ENCODE assay signal across 12 mouse cellular contexts in the genomic region with DNA sequence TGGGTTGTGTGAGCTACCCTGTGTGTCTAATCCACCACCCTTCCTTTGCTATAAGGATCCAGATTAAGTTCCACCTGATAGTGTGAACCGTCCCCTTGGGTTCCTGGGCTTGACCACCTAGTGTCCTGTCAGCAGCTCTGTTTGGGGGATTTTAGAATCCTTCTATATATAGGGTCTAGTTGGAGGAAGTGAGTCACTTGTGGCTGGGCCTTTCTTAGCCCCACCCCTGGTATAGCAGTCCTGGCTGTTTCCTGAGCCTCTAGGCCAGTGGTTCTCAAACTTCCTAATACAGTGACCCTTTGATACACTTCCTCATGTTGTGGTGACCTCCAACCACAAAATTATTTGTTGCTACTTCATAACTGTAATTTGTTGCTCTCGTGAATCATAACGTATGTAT.
DNase-seq lines count a peak whose midpoint lies in the region; ATAC-seq and TF ChIP-seq lines count a peak whose summit lies in the region.
"Had no signal": no experiment of that assay in that cellular context is flagged by ENCODE, and none has a peak within 500 bp of the region (broad histone marks: within the 10 kb centered on the region; RNA-seq: fewer than 3 reads in every experiment).

No protein-coding gene starts in this region.

- peak in 1 of 2 experiments; percentile 58 for DNase-seq in heart, adult 2 months
- no peak for DNase-seq in heart, postnatal 25 days (ENCODE audit: low spot score)
- no peak for DNase-seq in midbrain, embryonic 10.5 days (ENCODE audit: low spot score)
- no peak for DNase-seq in liver, embryonic 14.5 days (ENCODE audit: low read depth in 3 of 3, low spot score in 3 of 3)
- DNase-seq in spleen, adult 2 months (ENCODE audit: low read depth in 1 of 2, low spot score in 2 of 2), result peak; percentile 55 to 61
- no peak for DNase-seq in right cerebral cortex, adult 2 months (ENCODE audit: low spot score in 2 of 2)
- DNase-seq in right cerebral cortex, postnatal 4 days, result no peak
- DNase-seq: cerebellum, postnatal 10 days had no signal

- TF ChIP-seq CTCF in heart, adult 2 months (IDR thresholded peaks at IDR 0.05), result no peak
- no peak for TF ChIP-seq CTCF in liver, embryonic 14.5 days (IDR thresholded peaks at IDR 0.05; ENCODE audit: low read depth)
- TF ChIP-seq CTCF in spleen, adult 2 months (IDR thresholded peaks at IDR 0.05; ENCODE audit: extremely low read depth, insufficient read depth, insufficient read length, insufficient replicate concordance), result no peak

- H3K79me2 ChIP-seq in heart, adult 2 months (replicated peaks; ENCODE audit: control insufficient read depth, insufficient read depth, low read length), result no peaks in the 10 kb centered on the region

- TF ChIP-seq EP300 in heart, adult 2 months (IDR thresholded peaks at IDR 0.05; ENCODE audit: insufficient read depth, low read depth, low read length), result no peak
- no peak for TF ChIP-seq EP300 in liver, embryonic 14.5 days (IDR thresholded peaks at IDR 0.05; ENCODE audit: low read depth)

- 0 out of 2 replicates have a peak, but pooled peaks have one; percentile 38 for TF ChIP-seq POLR2A in heart, adult 2 months (IDR thresholded peaks at IDR 0.05; ENCODE audit: insufficient read depth, low read depth, low read length)
- TF ChIP-seq POLR2A in spleen, adult 2 months (IDR thresholded peaks at IDR 0.05; ENCODE audit: low read depth, low read length), result no peak

- ATAC-seq in midbrain, embryonic 16.5 days, result no peak
- peak; percentile 28; the same call in 1 of the 2 replicates for ATAC-seq in liver, embryonic 14.5 days (ENCODE audit: insufficient read depth)
- ATAC-seq: activated CD4-positive, CD25-positive, alpha-beta regulatory T cell, adult 4 months; forebrain, embryonic 15.5 days had no signal

- H3K27me3 ChIP-seq in heart, adult 2 months (ENCODE audit: control insufficient read depth, insufficient read depth, low read length), result no peaks in the 10 kb centered on the region
- peaks cover 17% of the 10 kb centered on the region for H3K27me3 ChIP-seq in midbrain, embryonic 10.5 days (ENCODE audit: low read depth, poor library complexity, severe bottlenecking)
- no peaks in the 10 kb centered on the region; the same call in none of the 2 replicates for H3K27me3 ChIP-seq in midbrain, embryonic 16.5 days (ENCODE audit: control insufficient read depth, insufficient read depth, low read depth, low read length)
- H3K27me3 ChIP-seq in liver, embryonic 14.5 days (ENCODE audit: control insufficient read depth, insufficient read depth, low read length), result no peaks in the 10 kb centered on the region
- no peaks in the 10 kb centered on the region for H3K27me3 ChIP-seq in spleen, adult 2 months (ENCODE audit: control insufficient read depth, insufficient read depth, low read length)
- H3K27me3 ChIP-seq: hindbrain, embryonic 15.5 days had no signal

- no peak overlapping the region for H3K4me2 ChIP-seq in midbrain, embryonic 16.5 days (ENCODE audit: low read length)
- H3K4me2 ChIP-seq in liver, embryonic 14.5 days (ENCODE audit: low read depth), result no peak overlapping the region
- H3K4me2 ChIP-seq: forebrain, embryonic 15.5 days; hindbrain, embryonic 15.5 days had no signal

- intact Hi-C loops in heart, adult 2 months (cut with DNase I), result no loop called here
- intact Hi-C loops in heart, postnatal 25 days (cut with DNase I), result no loop called here

- peaks cover 11% of the 10 kb centered on the region for H3K4me1 ChIP-seq in heart, adult 2 months (ENCODE audit: control insufficient read depth, insufficient read depth, low read length)
- peaks cover 62% of the 10 kb centered on the region for H3K4me1 ChIP-seq in midbrain, embryonic 10.5 days
- H3K4me1 ChIP-seq in midbrain, embryonic 16.5 days (ENCODE audit: control insufficient read depth, insufficient read depth, low read length), result peaks cover 19% of the 10 kb centered on the region
- peaks cover 0 to 12% of the 10 kb centered on the region in 2 experiments; a peak in 2 of 4 replicates for H3K4me1 ChIP-seq in liver, embryonic 14.5 days (replicated peaks; ENCODE audit: control insufficient read depth in 2 of 2, insufficient read depth in 2 of 2, low read length in 1 of 2)
- peaks cover 31% of the 10 kb centered on the region; the same call in 1 of the 2 replicates for H3K4me1 ChIP-seq in spleen, adult 2 months (ENCODE audit: control insufficient read depth, insufficient read depth, insufficient read length)

- H3K27ac ChIP-seq in heart, adult 2 months, result peak overlapping the region; percentile 13; the same call in 1 of the 2 replicates
- H3K27ac ChIP-seq in midbrain, embryonic 10.5 days (replicated peaks), result 0 out of 2 replicates have a peak overlapping the region, but pooled peaks have one; percentile 38
- no peak overlapping the region for H3K27ac ChIP-seq in midbrain, embryonic 16.5 days (ENCODE audit: low read length)
- no peak overlapping the region for H3K27ac ChIP-seq in liver, embryonic 14.5 days
- H3K27ac ChIP-seq in spleen, adult 2 months (ENCODE audit: insufficient read depth, low read length), result peak overlapping the region; percentile 86
- H3K27ac ChIP-seq: forebrain, embryonic 15.5 days had no signal

- no peak overlapping the region for H3K4me3 ChIP-seq in heart, adult 2 months
- H3K4me3 ChIP-seq in midbrain, embryonic 10.5 days, result no peak overlapping the region
- H3K4me3 ChIP-seq in midbrain, embryonic 16.5 days (ENCODE audit: low read depth, low read length), result no peak overlapping the region
- no peak overlapping the region for H3K4me3 ChIP-seq in liver, embryonic 14.5 days (ENCODE audit: insufficient read depth in 1 of 2, low read depth in 2 of 2, low read length in 2 of 2)
- H3K4me3 ChIP-seq in spleen, adult 2 months (ENCODE audit: extremely low read depth, insufficient read depth, insufficient read length), result no peak overlapping the region
- H3K4me3 ChIP-seq: forebrain, embryonic 15.5 days; hindbrain, embryonic 15.5 days had no signal

- no peaks in the 10 kb centered on the region for H3K9me3 ChIP-seq in midbrain, embryonic 10.5 days (replicated peaks)
- no peaks in the 10 kb centered on the region for H3K9me3 ChIP-seq in midbrain, embryonic 16.5 days (replicated peaks; ENCODE audit: control insufficient read depth, low read length, poor library complexity, severe bottlenecking)
- no peaks in the 10 kb centered on the region for H3K9me3 ChIP-seq in liver, embryonic 14.5 days (ENCODE audit: control insufficient read depth, low read length)
- H3K9me3 ChIP-seq: forebrain, embryonic 15.5 days; hindbrain, embryonic 15.5 days had no signal

- no peak overlapping the region for H3K9ac ChIP-seq in heart, adult 2 months (ENCODE audit: low read depth, low read length)
- no peak overlapping the region for H3K9ac ChIP-seq in midbrain, embryonic 16.5 days (ENCODE audit: low read depth, low read length)
- H3K9ac ChIP-seq in liver, embryonic 14.5 days (replicated peaks), result no peak overlapping the region
- H3K9ac ChIP-seq: forebrain, embryonic 15.5 days; hindbrain, embryonic 15.5 days had no signal

- WGBS in heart, adult 2 months, result 65% methylated on average over 3 of the region's 3 CpGs
- WGBS in midbrain, embryonic 10.5 days, result 87% methylated on average over 3 of the region's 3 CpGs
- 90% methylated on average over 3 of the region's 3 CpGs for WGBS in midbrain, embryonic 16.5 days
- WGBS in liver, embryonic 14.5 days (ENCODE audit: insufficient replicate concordance), result 19% methylated on average over 3 of the region's 3 CpGs
- 12% methylated on average over 3 of the region's 3 CpGs for WGBS in spleen, adult 2 months

- no peaks in the 10 kb centered on the region for H3K36me3 ChIP-seq in heart, adult 2 months (ENCODE audit: control insufficient read depth, insufficient read depth, low read length)
- H3K36me3 ChIP-seq in midbrain, embryonic 10.5 days, result no peaks in the 10 kb centered on the region
- H3K36me3 ChIP-seq in midbrain, embryonic 16.5 days (ENCODE audit: control insufficient read depth, insufficient read depth, low read length), result no peaks in the 10 kb centered on the region
- H3K36me3 ChIP-seq in liver, embryonic 14.5 days (replicated peaks; ENCODE audit: control insufficient read depth, insufficient read depth, low read depth), result no peaks in the 10 kb centered on the region
- no peaks in the 10 kb centered on the region for H3K36me3 ChIP-seq in spleen, adult 2 months (ENCODE audit: control insufficient read depth, insufficient read depth, low read length)
- H3K36me3 ChIP-seq: forebrain, embryonic 15.5 days; hindbrain, embryonic 15.5 days had no signal

Comparison
In these comparisons a context has a peak if more than half of its experiments do, and no peak if none do; other contexts are left out.
1. H3K27ac ChIP-seq: peak in heart, adult 2 months (single experiment), midbrain, embryonic 10.5 days (single experiment) and spleen, adult 2 months (single experiment); none in midbrain, embryonic 16.5 days (single experiment) and liver, embryonic 14.5 days (single experiment).
2. DNase-seq: peak in spleen, adult 2 months (2 of 2); none in heart, postnatal 25 days (single experiment), midbrain, embryonic 10.5 days (single experiment), liver, embryonic 14.5 days (0 of 3), right cerebral cortex, adult 2 months (0 of 2) and right cerebral cortex, postnatal 4 days (single experiment).